Mouse (Mus musculus): ENCODE measurements around the gene Crtc3.
A peak's percentile ranks its signal among the peaks of the same experiment; 100 is the strongest.

Gene Crtc3

GRCm38 (mm10) chr7:80641497-80641896 lies 47.2 kb downstream of the Crtc3 start:
- DNase-seq (ENCODE audit: low spot score in 2 of 2): no peak

- DNase-seq (ENCODE audit: low spot score in 2 of 2): no peak
Observed at GRCm38 (mm10) chr7:80639981-80640380, 48.7 kb downstream of the Crtc3 start.

- peak in 1 of 2 experiments; percentile 36 for DNase-seq (ENCODE audit: low spot score in 2 of 2)
Observed at GRCm38 (mm10) chr7:80638460-80638859, 50.2 kb downstream of the Crtc3 start.

GRCm38 (mm10) chr7:80636953-80637800 lies 51.5 kb downstream of the Crtc3 start:
- peak in 1 of 2 experiments; percentile 21 for DNase-seq (ENCODE audit: low spot score in 2 of 2)

GRCm38 (mm10) chr7:80636288-80636952 lies 52.3 kb downstream of the Crtc3 start:
- DNase-seq (ENCODE audit: low spot score in 2 of 2): peak; percentile 43 to 52

- DNase-seq (ENCODE audit: low spot score in 2 of 2): no peak
Observed at GRCm38 (mm10) chr7:80635866-80636265, 52.8 kb downstream of the Crtc3 start.

GRCm38 (mm10) chr7:80634741-80635140 lies 53.9 kb downstream of the Crtc3 start:
- no peak for DNase-seq (ENCODE audit: low spot score in 2 of 2)

- DNase-seq (ENCODE audit: low spot score in 2 of 2): no peak
Observed at GRCm38 (mm10) chr7:80633635-80634034, 55.0 kb downstream of the Crtc3 start.

- no peak for DNase-seq (ENCODE audit: low spot score in 2 of 2)
Observed at GRCm38 (mm10) chr7:80631993-80632392, 56.7 kb downstream of the Crtc3 start.

GRCm38 (mm10) chr7:80631405-80631804 lies 57.3 kb downstream of the Crtc3 start:
- no peak for DNase-seq (ENCODE audit: low spot score in 2 of 2)

- no peak for DNase-seq (ENCODE audit: low spot score in 2 of 2)
Observed at GRCm38 (mm10) chr7:80629369-80629768, 59.3 kb downstream of the Crtc3 start.

- DNase-seq (ENCODE audit: low spot score in 2 of 2): no peak
Observed at GRCm38 (mm10) chr7:80628708-80629183, 59.9 kb downstream of the Crtc3 start.

- DNase-seq (ENCODE audit: low spot score in 2 of 2): no peak
Observed at GRCm38 (mm10) chr7:80626943-80627342, 61.7 kb downstream of the Crtc3 start.

GRCm38 (mm10) chr7:80625841-80626240 lies 62.8 kb downstream of the Crtc3 start:
- no peak for DNase-seq (ENCODE audit: low spot score in 2 of 2)

- DNase-seq (ENCODE audit: low spot score in 2 of 2): no peak
Observed at GRCm38 (mm10) chr7:80623276-80623675, 65.4 kb downstream of the Crtc3 start.

- DNase-seq (ENCODE audit: low spot score in 2 of 2): no peak
Observed at GRCm38 (mm10) chr7:80616096-80616495, 72.6 kb downstream of the Crtc3 start.

- DNase-seq (ENCODE audit: low spot score in 2 of 2): no peak
Observed at GRCm38 (mm10) chr7:80614042-80614441, 74.6 kb downstream of the Crtc3 start.

GRCm38 (mm10) chr7:80612191-80612787 lies 76.4 kb downstream of the Crtc3 start:
- DNase-seq (ENCODE audit: low spot score in 2 of 2): no peak

GRCm38 (mm10) chr7:80611646-80612045 lies 77.0 kb downstream of the Crtc3 start:
- DNase-seq (ENCODE audit: low spot score in 2 of 2): no peak

GRCm38 (mm10) chr7:80607503-80607902 lies 81.2 kb downstream of the Crtc3 start:
- DNase-seq (ENCODE audit: low spot score in 2 of 2): no peak

GRCm38 (mm10) chr7:80606435-80606834 lies 82.2 kb downstream of the Crtc3 start:
- DNase-seq (ENCODE audit: low spot score in 2 of 2): no peak

GRCm38 (mm10) chr7:80605557-80605930 lies 83.1 kb downstream of the Crtc3 start:
- no peak for DNase-seq (ENCODE audit: low spot score in 2 of 2)
